Mouse (Mus musculus): ENCODE measurements around the gene Tmem179b. TPM values are rescaled to one million over a fixed set of nuclear protein-coding genes. Genes with fewer than 3 reads are reported as not detected.

Gene Tmem179b
- polyA plus RNA-seq, 1 experiment: 28.7 TPM

- Histone ChIP-seq H3K4me3 (ENCODE audit: insufficient read depth, poor library complexity, severe bottlenecking) (peak within 1 kb of the TSS; percentile 99), H3K79me3 (ENCODE audit: low read depth) (peaks cover 72% of the 10 kb centered on the region), H3K27me3 (ENCODE audit: control insufficient read depth, insufficient read depth, insufficient read length) (no peaks in the 10 kb centered on the region), H3K36me3 (ENCODE audit: control insufficient read depth, insufficient read depth) (peaks cover 55% of the 10 kb centered on the region), H3ac (ENCODE audit: control insufficient read depth, insufficient read length, low read depth) (peak within 1 kb of the TSS; percentile 96), H3K79me2 (ENCODE audit: control insufficient read depth, insufficient read depth) (peaks cover 88% of the 10 kb centered on the region)
- TF ChIP-seq MYOG (IDR thresholded peaks at IDR 0.05; ENCODE audit: control insufficient read depth, extremely low read depth, insufficient read length) (no peak), CEBPB (IDR thresholded peaks at IDR 0.05; ENCODE audit: low read depth) (peak; percentile 91), MAX (IDR thresholded peaks at IDR 0.05) (peak; percentile 40), USF1 (IDR thresholded peaks at IDR 0.05; ENCODE audit: low read depth) (peak; percentile 36)
Measured at GRCm38 (mm10) chr19:8818801-8819595, 44.7 kb upstream of the Tmem179b start, which contains the start of gene Ttc9c. TSS of gene Ttc9c (minus strand) at chr19:8819333.

GRCm38 (mm10) chr19:8818301-8818798 is 44.1 kb upstream of the Tmem179b start:
- H3K4me3 ChIP-seq (ENCODE audit: insufficient read depth, poor library complexity, severe bottlenecking): peak overlapping the region; percentile 99
- peaks cover 66% of the 10 kb centered on the region for H3K79me3 ChIP-seq (ENCODE audit: low read depth)
- peak overlapping the region; percentile 96 for H3ac ChIP-seq (ENCODE audit: control insufficient read depth, insufficient read length, low read depth)
- H3K79me2 ChIP-seq (ENCODE audit: control insufficient read depth, insufficient read depth): peaks cover 88% of the 10 kb centered on the region
- peaks cover 54% of the 10 kb centered on the region for H3K36me3 ChIP-seq (ENCODE audit: control insufficient read depth, insufficient read depth)
- no peak for TF ChIP-seq CEBPB (IDR thresholded peaks at IDR 0.05; ENCODE audit: low read depth)
- no peak for TF ChIP-seq MYOG (IDR thresholded peaks at IDR 0.05; ENCODE audit: control insufficient read depth, extremely low read depth, insufficient read length)
- TF ChIP-seq MAX (IDR thresholded peaks at IDR 0.05): no peak
- no peak for TF ChIP-seq MYOD1 (IDR thresholded peaks at IDR 0.05; ENCODE audit: control insufficient read depth, insufficient read length, low read depth)
- TF ChIP-seq CTCF (IDR thresholded peaks at IDR 0.05; ENCODE audit: control insufficient read depth, insufficient read depth, insufficient read length): no peak
- no peak for TF ChIP-seq USF1 (IDR thresholded peaks at IDR 0.05; ENCODE audit: low read depth)
- TF ChIP-seq FOSL1 (IDR thresholded peaks at IDR 0.05; ENCODE audit: insufficient read depth, low read length, poor library complexity, severe bottlenecking): no peak
- H3K27me3 ChIP-seq (ENCODE audit: control insufficient read depth, insufficient read depth, insufficient read length): no peaks in the 10 kb centered on the region

- H3ac ChIP-seq (ENCODE audit: control insufficient read depth, insufficient read length, low read depth): peak overlapping the region; percentile 28
- H3K4me3 ChIP-seq (ENCODE audit: insufficient read depth, poor library complexity, severe bottlenecking): no peak overlapping the region
- peaks cover 52% of the 10 kb centered on the region for H3K79me3 ChIP-seq (ENCODE audit: low read depth)
- TF ChIP-seq CEBPB (IDR thresholded peaks at IDR 0.05; ENCODE audit: low read depth): no peak
- peaks cover 56% of the 10 kb centered on the region for H3K36me3 ChIP-seq (ENCODE audit: control insufficient read depth, insufficient read depth)
- peaks cover 88% of the 10 kb centered on the region for H3K79me2 ChIP-seq (ENCODE audit: control insufficient read depth, insufficient read depth)
- no peaks in the 10 kb centered on the region for H3K27me3 ChIP-seq (ENCODE audit: control insufficient read depth, insufficient read depth, insufficient read length)
Measured at GRCm38 (mm10) chr19:8817001-8817400, 42.7 kb upstream of the Tmem179b start.

- Histone ChIP-seq H3K4me3 (ENCODE audit: insufficient read depth, poor library complexity, severe bottlenecking) (no peak overlapping the region), H3K79me2 (ENCODE audit: control insufficient read depth, insufficient read depth) (peaks cover 77% of the 10 kb centered on the region), H3ac (ENCODE audit: control insufficient read depth, insufficient read length, low read depth) (no peak overlapping the region), H3K36me3 (ENCODE audit: control insufficient read depth, insufficient read depth) (peaks cover 61% of the 10 kb centered on the region), H3K27me3 (ENCODE audit: control insufficient read depth, insufficient read depth, insufficient read length) (no peaks in the 10 kb centered on the region), H3K79me3 (ENCODE audit: low read depth) (peaks cover 46% of the 10 kb centered on the region)
- TF ChIP-seq USF1 (IDR thresholded peaks at IDR 0.05; ENCODE audit: low read depth) (no peak), MYOG (IDR thresholded peaks at IDR 0.05; ENCODE audit: control insufficient read depth, extremely low read depth, insufficient read length) (no peak), CEBPB (IDR thresholded peaks at IDR 0.05; ENCODE audit: low read depth) (no peak), MYOD1 (IDR thresholded peaks at IDR 0.05; ENCODE audit: control insufficient read depth, insufficient read length, low read depth) (no peak), MAX (IDR thresholded peaks at IDR 0.05) (no peak), FOSL1 (IDR thresholded peaks at IDR 0.05; ENCODE audit: insufficient read depth, low read length, poor library complexity, severe bottlenecking) (no peak), CTCF (IDR thresholded peaks at IDR 0.05; ENCODE audit: control insufficient read depth, insufficient read depth, insufficient read length) (no peak)
Measured at GRCm38 (mm10) chr19:8815812-8816211, 41.5 kb upstream of the Tmem179b start.

- H3K79me2 ChIP-seq (ENCODE audit: control insufficient read depth, insufficient read depth): peaks cover 7% of the 10 kb centered on the region
- no peak overlapping the region for H3K4me3 ChIP-seq (ENCODE audit: insufficient read depth, poor library complexity, severe bottlenecking)
- H3K79me3 ChIP-seq (ENCODE audit: low read depth): peaks cover 10% of the 10 kb centered on the region
- no peak overlapping the region for H3ac ChIP-seq (ENCODE audit: control insufficient read depth, insufficient read length, low read depth)
- H3K36me3 ChIP-seq (ENCODE audit: control insufficient read depth, insufficient read depth): peaks cover 67% of the 10 kb centered on the region
- TF ChIP-seq USF1 (IDR thresholded peaks at IDR 0.05; ENCODE audit: low read depth) (no peak), MAX (IDR thresholded peaks at IDR 0.05) (no peak), MYOG (IDR thresholded peaks at IDR 0.05; ENCODE audit: control insufficient read depth, extremely low read depth, insufficient read length) (no peak), FOSL1 (IDR thresholded peaks at IDR 0.05; ENCODE audit: insufficient read depth, low read length, poor library complexity, severe bottlenecking) (no peak), CTCF (IDR thresholded peaks at IDR 0.05; ENCODE audit: control insufficient read depth, insufficient read depth, insufficient read length) (no peak), MYOD1 (IDR thresholded peaks at IDR 0.05; ENCODE audit: control insufficient read depth, insufficient read length, low read depth) (no peak), CEBPB (IDR thresholded peaks at IDR 0.05; ENCODE audit: low read depth) (no peak)
- no peaks in the 10 kb centered on the region for H3K27me3 ChIP-seq (ENCODE audit: control insufficient read depth, insufficient read depth, insufficient read length)
Measured at GRCm38 (mm10) chr19:8806810-8807209, 32.5 kb upstream of the Tmem179b start.

All from C2C12 (cell line).